Mouse (Mus musculus) lung, postnatal 10 days (tissue): Measurements from ENCODE around the gene Kif7.

ENCODE experiments used
- DNase-seq: peaks from one replicate; pipeline ENCODE4 v3.0.0; 2021

Kif7 gene

DNA sequence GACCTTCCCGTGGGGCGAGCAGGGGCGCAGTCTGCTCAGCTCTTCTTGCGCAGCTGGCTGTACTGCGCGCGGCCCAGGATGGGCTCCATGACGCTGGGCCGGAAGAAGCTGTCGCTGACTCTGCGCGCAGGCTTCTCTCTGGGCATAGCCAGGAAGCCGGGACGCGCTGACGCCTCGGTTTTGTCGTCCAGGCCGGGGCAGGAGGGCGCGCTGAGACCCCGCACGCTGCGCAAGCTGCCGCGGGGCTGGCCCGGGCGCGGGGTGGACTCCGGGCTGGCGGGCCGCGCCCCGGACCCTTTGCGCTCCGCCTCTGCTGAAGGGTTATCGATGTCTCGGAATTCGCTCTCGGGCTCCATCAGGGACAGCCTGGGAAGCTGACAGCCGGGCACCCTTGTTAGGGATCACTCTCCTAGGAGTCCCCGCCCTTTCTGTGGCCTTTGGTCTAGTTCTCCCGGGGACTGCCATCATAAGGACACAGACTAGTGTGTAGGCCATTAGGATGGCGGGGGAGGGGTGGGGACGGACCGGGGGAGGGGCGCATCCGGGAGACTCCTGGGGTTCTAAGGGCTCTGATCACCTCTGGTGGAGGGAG is 6.0 kb upstream of the Kif7 start:
- peak; percentile 77 for DNase-seq

DNA sequence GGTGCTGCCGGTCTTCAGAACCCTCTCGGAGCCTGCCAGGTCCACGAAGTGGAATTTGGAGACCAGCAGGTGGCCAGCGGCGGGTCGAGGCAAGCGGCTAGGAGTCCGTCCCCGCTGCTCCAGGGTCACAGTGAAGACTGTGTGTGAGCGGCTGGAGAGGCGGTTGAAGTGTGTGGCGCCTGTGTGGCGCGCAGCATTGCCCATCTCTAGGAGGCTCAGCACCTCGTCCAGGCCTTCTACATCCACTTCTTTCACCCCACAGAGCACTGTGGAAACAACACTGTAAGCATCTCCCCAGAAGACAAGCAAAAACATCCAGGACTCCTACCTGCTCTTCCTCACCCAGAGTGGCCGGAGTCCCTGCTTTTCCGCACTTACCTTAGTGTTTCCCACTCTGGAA is 4.7 kb downstream of the Kif7 start:
- DNase-seq = no peak

DNA sequence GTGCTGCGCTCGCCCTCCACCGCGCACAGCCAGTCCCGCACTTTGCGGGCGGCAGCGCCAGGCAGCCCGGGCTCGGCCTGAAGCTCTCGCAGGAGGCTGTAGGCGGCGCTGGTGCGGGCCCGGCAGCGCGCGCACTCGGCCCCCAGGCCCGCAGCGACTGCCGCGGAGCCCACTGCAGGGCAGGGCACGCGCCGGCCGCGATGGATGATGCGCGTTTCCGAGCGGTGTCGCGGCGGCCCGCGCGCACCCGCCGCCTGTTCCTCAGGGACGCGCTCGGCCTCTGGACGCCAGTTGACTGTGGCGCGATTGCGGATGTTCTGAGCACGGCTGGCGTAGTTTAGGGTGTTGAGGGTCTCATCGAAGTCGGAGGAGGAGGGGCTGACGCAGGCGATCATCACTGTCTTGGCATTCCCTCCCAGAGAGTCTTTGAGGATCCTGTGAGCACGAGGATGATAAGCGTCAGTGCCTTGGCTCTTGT is 5.4 kb downstream of the Kif7 start:
- DNase-seq = peak; percentile 28

DNA sequence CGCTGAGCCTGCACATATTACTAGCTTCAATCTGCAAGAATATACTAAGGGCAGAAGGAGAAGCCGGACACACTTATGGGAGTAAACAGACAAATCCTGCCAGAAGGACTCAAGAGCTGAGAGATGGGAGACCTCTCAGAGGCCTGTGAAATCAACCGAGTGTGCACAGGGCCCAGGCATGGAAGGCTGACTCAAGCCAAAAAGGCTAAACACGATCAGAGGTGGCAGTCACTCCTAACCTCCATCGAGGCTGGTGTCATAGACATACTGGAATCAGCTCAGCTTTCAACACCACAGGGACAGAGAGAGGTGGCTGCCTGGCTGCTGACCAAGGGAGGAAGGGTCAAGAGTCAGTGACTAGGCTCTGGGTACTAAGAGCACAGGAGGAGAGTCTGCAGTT is 10.3 kb downstream of the Kif7 start:
- DNase-seq = no peak

DNA sequence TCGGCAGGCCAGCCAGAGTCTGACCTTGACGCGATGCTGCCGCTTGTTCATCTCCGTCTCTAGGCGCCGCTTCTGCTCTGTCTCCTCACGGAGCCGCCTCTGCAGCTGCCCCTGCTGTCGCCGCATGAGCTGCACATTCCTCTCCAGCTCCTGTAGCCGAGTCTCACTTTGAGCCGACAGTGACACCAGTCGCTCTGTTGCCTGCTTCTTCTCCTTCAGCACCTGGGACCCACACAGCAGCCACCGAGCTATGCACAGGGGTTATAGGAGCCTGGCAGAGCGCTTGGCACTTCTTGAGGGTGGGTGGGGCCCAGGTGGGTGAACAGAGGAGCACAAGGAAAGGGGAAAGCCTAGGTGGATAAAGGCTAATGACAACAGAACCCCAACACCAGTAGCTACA is 12.8 kb downstream of the Kif7 start:
- no peak for DNase-seq

DNA sequence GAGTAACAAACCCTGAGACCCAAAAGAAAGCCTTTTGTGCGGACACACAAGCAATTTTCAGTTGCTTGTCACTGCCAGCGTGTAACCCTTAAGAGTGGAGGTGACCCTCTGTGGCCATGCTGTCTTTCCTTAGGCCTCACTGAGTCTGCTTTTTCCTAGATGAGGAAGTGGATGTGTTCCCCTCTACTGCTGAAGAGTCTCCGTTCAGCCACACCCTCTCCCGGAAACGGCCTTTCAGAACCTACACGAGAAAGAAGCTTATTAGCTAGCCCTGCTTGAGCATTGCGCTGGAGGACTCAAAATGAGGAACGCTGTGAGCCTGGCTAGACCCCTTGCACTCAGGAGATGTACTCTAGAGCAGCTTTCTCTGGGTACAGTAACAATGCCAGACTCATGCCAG is 19.0 kb downstream of the Kif7 start:
- no peak for DNase-seq

DNA sequence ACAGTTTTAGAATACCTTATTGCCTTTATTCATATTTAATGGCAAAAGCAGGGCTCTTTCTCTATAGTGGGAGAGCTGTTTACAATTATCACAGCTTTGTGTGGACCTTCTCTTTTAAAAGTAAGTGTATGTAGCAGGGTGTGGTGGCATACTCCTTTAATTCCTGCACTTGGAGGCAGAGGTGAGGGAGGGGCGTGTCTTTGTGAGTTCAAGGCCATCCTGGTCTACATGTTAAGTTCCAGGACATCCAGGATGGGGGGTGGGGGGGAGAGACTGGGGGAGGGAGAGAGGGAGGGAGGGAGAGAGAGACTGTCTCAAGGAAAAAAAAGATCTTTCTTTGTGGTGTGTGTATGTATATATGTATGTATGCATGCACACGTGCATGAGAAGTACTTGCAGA is 35.3 kb downstream of the Kif7 start:
- no peak for DNase-seq

DNA sequence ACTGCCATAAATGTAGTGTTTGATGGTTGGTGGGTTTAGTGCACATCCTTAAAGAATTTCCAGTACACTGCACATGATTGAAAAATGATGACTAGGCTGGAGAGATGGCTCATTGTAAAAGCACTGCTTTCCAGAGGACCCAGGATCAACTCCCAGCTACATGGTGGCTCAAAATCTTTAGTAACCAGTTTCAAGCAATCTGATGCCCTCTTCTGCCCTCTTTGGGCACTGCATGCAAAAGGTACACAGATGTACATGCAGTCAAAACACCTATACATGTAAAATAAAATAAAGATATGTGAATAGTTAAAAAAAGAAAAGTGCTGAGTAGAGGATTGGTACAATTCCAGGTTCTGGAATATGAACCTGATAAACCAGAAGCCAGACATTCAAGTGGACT is 36.3 kb downstream of the Kif7 start:
- DNase-seq = peak; percentile 13

DNA sequence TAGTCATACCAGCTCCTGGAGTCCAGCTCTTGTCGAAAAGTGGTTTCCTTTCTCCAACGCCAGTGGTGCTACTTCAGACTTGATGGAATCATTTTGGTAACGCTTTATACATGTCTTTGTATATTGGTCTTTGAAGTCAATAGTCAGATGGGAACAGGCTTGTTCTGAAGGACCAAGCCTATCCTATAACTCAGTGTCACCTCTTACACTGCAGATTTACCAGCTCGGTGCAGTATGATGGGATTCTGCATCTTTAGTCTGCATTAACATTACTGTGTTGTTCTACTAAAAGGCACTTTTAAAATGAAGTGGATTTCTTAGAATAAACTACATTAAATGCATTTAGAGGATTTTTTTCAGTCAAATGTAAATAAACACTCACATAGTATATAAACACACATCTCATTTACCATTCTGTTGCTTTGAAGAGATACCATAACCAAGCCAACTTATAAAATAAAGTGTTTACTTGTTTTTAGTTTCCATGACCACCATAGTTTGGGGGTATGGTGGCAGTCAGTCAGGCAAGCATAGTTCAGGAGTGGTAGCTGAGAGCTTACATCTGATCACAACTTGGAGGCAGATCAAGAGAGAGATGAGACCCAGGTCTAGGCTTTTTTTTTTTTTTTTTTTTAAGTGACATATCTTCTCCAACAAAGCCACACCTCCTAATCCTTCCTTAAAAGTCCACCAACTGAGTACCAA is 44.5 kb downstream of the Kif7 start:
- no peak for DNase-seq

DNA sequence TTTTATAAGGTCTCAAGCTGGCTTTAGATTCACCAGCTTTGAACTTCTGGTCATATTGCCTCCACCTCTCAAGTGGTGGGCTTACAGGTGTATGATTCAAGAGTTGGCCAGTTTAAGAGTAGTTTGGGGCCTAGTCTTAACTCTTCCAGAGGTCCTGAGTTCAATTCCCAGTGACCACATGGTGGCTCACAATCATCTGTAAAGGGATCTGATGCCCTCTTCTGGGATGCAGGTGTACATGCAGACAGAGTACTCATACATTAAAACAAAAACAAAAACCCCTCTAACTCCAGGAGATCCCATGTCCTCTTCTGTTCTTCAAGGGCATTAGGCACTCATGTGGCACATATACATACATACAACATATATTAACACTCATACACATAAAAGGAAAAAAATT is 48.8 kb downstream of the Kif7 start:
- no peak for DNase-seq

DNA sequence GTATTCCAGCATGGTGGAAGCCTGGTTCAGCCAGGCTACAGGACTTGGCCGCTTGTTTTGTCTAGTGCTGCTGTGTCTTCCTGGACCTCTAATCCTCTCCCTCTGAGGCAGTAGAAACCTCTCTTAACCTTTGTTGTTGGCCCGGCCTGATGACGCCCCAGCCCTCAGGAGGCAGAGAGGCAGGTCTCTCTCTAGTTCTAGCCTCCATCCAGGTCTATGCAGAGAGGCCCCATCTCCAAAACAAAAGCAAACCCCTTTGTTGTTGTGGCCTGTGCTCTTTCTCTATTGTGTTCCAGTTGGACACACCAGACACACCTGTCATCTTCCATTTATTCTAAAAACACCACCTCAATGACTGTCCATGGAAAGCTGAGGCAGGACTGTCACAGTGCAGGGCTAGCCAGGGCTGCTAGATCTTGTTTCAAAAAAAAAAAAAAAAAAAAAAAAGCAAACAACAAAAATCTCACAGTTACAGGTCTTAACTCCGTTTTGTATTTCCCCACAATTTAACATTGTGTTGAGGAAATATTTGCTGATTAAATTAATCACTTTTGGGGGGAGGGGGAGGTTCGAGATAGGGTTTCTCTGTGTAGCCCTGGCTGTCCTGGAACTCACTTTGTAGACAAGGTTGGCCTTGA is 54.1 kb downstream of the Kif7 start:
- DNase-seq = no peak

DNA sequence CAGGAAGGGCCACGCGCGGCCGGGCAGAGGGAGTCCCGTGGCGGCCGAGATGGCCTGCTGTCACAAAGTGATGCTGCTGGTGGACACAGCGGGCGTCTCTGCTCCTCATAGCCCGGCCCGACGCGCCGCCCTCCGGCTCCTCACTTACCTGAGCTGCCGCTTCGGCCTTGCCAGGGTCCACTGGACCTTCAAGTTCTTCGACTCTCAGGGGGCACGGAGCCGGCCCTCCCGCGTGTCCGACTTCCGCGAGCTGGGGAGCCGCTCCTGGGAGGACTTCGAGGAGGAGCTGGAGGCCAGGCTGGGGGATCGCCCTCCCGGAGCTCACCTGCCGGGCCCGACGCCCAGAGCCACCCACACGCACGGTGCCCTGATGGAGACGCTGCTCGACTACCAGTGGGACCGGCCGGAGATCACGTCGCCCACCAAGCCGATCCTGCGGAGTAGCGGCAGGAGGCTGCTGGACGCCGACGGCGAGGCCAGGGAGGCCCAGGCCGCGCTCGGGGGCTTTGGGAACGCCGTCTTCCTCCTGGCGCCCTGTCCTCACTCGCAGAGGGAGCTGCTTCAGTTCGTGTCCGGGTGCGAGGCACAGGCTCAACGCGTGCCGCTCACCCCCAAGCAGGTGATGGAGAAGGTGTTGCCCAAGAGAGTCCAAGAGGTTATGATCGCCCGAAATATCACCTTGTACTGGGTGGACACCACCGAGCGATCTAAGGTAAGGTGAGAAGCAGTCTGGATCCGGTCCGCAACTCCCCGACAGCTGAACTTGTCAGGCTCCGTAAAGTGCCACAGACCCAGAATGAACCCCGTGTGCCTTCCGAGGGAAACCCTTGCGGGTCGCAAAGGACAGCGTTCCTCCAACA is 55.0 kb downstream of the Kif7 start:
- no peak for DNase-seq

DNA sequence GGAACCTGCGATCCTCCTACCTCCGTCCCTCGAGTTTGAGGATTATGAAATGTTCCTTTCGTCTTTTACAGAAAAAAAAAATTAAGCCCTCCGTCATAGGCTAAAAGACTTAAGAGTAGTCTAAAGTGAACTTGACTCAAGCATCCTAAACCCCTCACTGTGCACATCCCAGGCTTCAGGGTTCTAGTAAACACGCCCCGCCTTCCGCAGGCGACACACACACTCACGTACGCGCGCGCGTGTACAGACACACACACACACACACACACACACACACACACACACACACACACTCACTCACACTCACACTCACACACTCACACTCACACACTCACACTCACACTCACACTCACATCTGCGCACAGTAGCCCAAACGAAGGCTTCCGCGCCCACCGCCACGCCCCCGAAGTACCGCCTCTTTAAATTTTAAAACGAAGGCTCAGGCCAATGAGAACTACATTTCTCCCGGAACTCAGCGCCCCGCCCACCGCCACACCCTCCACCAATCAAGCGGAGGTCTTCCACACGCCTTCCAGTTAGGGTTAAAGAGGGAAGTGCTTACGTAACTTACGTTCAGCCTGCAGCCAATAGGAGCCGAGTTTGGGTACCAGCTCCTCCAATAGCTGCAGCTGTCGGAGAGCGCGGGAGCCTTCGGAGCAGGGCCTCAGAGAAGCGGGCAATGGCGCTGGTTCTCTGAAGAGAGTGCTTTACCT is 55.8 kb downstream of the Kif7 start, which contains the start of gene Ticrr:
TSS of gene Ticrr (plus strand) at position 619 of the 713 bp plus-strand sequence.
- DNase-seq = peak; percentile 99

DNA sequence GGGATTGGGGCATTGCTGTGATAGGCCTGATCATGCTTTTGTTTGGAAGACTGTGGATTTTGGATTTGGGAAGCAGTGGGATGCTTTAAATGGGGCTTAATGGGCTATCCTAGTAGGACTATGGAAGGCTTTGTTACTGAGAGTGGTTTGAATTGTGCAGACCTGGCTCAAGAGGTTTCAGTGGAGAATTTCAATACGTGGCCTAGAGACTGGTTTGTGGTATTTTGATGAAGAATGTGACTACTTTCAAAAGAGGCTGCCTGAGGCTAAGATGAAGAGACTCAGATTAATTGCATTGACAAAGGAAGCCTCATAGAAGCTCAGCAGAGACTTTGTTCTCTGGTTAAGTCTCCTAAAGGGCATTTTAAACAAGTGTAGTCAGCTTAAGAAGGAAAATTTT is 60.9 kb downstream of the Kif7 start:
- DNase-seq = no peak

DNA sequence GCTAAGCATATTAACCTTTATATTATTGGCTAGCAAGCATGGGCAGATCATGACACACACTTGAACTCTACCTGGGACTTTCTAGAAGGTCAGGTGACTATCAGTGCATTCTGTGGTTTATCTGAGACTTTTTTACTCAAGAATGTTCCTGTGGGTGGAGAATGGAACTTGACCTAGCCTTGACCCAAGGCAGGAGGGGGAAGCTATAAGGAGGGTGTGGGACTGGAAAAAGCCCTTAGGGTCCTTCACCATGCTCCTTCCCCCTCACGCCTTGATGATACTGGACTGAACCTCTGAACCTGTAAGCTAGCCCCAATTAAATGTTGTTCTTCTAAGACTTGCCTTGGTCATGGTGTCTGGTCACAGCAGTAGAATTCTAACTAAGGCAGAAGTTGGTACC is 61.3 kb downstream of the Kif7 start:
- DNase-seq = no peak

DNA sequence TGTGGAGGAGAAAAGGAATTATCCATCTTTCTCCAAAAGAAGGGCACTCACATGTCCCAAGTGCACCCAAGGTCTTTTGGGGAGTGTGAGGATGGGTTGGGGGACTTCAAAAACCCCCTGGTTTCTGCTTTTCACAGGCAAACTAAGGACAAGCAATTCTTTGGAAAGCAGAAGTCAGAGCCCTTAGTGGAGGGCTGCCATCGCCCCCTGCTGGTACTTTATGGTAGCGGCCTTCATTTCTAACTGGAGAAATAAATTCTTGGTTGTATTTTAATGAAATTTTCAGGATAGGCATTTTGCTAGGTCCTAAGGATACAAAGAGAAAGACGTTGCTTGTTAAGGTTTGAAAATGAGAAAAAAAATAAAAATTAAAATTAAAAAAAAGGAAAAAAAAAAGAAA is 66.5 kb downstream of the Kif7 start:
- peak; percentile 55 for DNase-seq
